Mouse (Mus musculus) olfactory bulb, adult 2 months (tissue): ENCODE results near the gene Ints5.

Source experiments
- CTCF ChIP-seq: fragments of 200-500 bp; IDR thresholded peaks from 2 replicates; pipeline ENCODE4 v1.5.1; 2012; ENCODE audit warnings: low read depth, mild to moderate bottlenecking, low read length, moderate library complexity; ENCODE audit not compliant: insufficient read depth
- POLR2A ChIP-seq: fragments of 200-500 bp; IDR thresholded peaks from 2 replicates; pipeline ENCODE4 v1.6.1; 2012; ENCODE audit warnings: mild to moderate bottlenecking, low read depth, low read length, moderate library complexity; ENCODE audit not compliant: insufficient read depth

- TF ChIP-seq CTCF (no peak), POLR2A (no peak)
Measured at GRCm38 (mm10) chr19:8911810-8912209, 19.0 kb downstream of the Ints5 start.
